Mouse (Mus musculus) lung, adult 2 months (tissue): ENCODE results near the gene Gm20388.

Source experiments
- CTCF ChIP-seq: fragments of 200-500 bp; IDR thresholded peaks from 2 replicates; pipeline ENCODE4 v1.5.1; 2011; ENCODE audit warnings: mild to moderate bottlenecking, low read length, control low read depth; ENCODE audit not compliant: insufficient read depth
- POLR2A ChIP-seq: fragments of 200-500 bp; IDR thresholded peaks from 2 replicates; pipeline ENCODE4 v1.6.1; 2011; ENCODE audit warnings: low read depth, mild to moderate bottlenecking, control low read depth, low read length, borderline replicate concordance; ENCODE audit errors: extremely low read depth

DNA sequence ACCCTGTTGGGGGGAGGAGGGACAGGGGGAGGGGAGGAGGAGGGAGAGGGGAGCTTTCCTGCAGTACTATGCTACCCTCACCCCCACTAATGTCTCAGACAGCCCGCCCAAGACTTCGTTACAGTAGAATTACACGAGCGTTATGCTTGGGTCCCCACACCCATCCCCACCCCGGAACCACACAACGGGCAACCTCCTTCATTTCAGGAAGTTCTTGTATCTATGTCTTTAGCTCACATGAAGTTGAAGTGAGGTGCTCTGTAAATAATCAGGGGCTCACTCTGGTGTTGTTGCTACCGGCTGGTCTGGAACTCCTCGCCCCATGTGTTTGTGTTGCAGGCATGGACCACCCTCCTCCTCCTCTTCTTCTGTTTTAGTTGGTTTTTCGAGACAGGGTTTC, 2517.5 kb downstream of the Gm20388 start:
- TF ChIP-seq POLR2A (no peak), CTCF (no peak)
